Mouse (Mus musculus): Measurements from ENCODE around the gene Stx1a. TPM values are rescaled to one million over a fixed set of nuclear protein-coding genes. Genes with fewer than 3 reads are reported as not detected.

Stx1a gene
- polyA plus RNA-seq (2015; fragmentation: Nextera tagmentation; extraction: Ambion mirVana), result 12.9 and 21.7 TPM in 2 replicates

DNA sequence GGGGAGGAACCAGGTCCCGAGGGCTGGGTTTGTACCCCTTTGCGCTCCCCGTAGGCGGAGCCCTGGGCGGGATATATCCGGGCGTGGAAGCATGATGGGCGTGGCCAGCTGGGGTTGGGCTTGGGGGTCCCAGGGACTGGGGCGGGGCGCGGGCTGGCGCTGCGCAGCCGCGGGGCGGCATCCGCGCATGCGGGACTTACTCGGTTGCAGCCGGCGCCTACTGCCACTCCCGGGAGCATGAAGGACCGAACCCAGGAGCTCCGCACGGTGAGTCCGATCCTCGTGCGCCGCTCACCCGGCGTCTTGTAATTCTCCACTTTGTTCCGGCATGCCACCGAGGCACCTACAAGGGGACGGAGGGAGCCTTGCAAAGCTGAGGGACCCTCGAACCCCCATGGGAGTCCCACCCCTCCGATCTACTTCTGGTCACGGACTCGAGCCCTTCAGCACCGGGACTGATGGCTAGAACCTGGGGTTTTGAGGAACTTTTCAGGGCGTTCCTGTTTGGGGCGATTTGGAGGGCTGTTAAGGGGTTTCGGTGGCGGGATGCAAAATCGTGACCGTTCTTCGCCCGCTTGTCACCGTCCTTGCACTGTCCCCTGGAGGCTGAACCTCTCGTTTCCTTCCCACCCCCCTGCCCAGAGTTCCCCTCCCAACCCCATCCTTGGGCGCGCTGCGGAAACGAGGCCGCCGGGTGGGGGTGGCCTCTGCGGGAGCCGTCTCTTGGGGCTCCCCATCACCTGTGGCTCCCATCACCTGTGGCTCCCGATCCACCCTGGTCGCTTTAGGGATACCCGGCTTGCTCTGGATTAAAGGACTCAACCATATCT, at the start of gene Stx1a:
Stx1a (plus strand) TSS at position 139 of the 830 bp plus-strand sequence.
- Histone ChIP-seq H3K27me3 (no peaks in the 10 kb centered on the region), H3K27ac (peak within 1 kb of the TSS; percentile 48; the same call in 1 of the 2 replicates), H3K4me3 (peak within 1 kb of the TSS; percentile 74), H3K4me1 (peaks cover 35% of the 10 kb centered on the region), H3K9ac (peak within 1 kb of the TSS; percentile 84), H3K4me2 (peak within 1 kb of the TSS; percentile 96), H3K9me3 (no peaks in the 10 kb centered on the region), H3K36me3 (no peaks in the 10 kb centered on the region)
- WGBS, result under 1% methylated on average over 61 of the region's 61 CpGs
- ATAC-seq (ENCODE audit: insufficient number of reproducible peaks, insufficient read depth, low FRiP score, low TSS enrichment, low read depth), result peak; percentile 84

DNA sequence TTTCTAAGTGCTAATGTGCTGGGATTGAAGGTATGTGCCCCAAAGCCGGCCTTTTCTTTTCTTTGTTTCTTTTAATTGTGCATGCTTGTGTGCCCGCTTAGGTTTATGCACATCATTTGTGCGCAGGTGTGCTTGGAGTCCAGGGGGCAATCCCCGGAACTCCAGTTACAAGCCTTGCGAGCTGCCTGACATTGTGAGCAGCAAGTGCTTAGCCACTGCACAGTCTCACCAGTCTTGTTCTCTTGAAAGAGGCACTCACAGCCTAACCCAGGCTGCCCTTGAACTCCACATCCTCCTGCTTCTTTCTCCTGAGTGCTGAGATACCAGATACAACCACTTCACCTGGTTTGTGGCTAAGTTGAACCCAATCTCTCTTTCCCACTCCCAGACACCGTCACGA, 49.8 kb upstream of the Stx1a start:
- no peak overlapping the region for H3K9ac ChIP-seq
- no peak for ATAC-seq (ENCODE audit: insufficient number of reproducible peaks, insufficient read depth, low FRiP score, low TSS enrichment, low read depth)
- H3K36me3 ChIP-seq, result no peaks in the 10 kb centered on the region
- 0 out of 2 replicates have a peak, but pooled peaks cover under 1% of the 10 kb centered on the region for H3K27me3 ChIP-seq
- no peaks in the 10 kb centered on the region; the same call in 1 of the 2 replicates for H3K9me3 ChIP-seq
- no peak overlapping the region for H3K27ac ChIP-seq
- H3K4me2 ChIP-seq, result no peak overlapping the region
- no peak overlapping the region for H3K4me3 ChIP-seq
- 83% methylated on average over 7 of the region's 7 CpGs for WGBS
- no peaks in the 10 kb centered on the region for H3K4me1 ChIP-seq

DNA sequence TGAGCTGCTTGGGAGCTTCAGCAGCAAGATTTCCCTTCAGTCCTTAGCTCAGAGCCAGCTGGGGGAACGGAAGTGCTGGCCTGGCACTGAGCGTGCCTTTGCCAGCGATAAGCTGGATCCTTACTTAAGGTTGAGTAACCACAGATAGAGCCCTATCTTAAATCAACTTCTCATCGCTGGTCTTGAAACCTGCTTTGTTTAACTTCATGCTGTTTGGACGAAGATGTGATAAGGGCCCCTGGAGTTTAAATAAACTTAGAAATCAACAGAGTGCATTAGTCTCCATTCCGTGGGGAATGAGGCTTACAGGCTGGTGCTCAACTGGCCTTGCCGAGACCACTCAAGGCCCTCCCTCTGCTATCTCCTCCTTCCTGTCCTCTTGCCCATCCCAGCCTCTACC, 49.0 kb upstream of the Stx1a start:
- Histone ChIP-seq H3K4me2 (no peak overlapping the region), H3K27me3 (no peaks in the 10 kb centered on the region), H3K4me1 (no peaks in the 10 kb centered on the region), H3K4me3 (no peak overlapping the region), H3K9me3 (no peaks in the 10 kb centered on the region; the same call in 1 of the 2 replicates), H3K27ac (no peak overlapping the region), H3K36me3 (no peaks in the 10 kb centered on the region), H3K9ac (no peak overlapping the region)
- ATAC-seq (ENCODE audit: insufficient number of reproducible peaks, insufficient read depth, low FRiP score, low TSS enrichment, low read depth), result no peak
- WGBS, result 69% methylated on average over 7 of the region's 7 CpGs

DNA sequence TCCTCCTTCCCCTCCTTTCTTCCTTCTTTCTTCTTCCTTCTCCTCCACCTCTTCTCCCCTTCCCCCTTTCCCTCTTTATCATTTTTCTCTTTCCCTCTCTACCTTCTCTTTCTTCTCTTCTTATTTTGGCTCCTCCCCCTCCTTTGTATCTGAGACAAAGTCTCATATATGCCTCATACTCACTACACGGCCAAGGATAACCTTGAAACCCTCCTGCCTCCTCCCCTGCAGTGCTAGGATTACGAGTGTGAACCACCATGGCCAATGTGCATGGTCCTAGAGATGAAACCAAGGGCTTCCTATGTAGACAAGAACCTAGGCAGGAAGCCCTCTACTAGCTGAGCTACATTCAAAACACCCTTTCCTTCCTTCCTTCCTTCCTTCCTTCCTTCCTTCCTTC, 48.4 kb upstream of the Stx1a start:
- Histone ChIP-seq H3K4me2 (no peak overlapping the region), H3K27ac (no peak overlapping the region), H3K9ac (no peak overlapping the region), H3K4me1 (no peaks in the 10 kb centered on the region), H3K36me3 (no peaks in the 10 kb centered on the region), H3K9me3 (no peaks in the 10 kb centered on the region; the same call in 1 of the 2 replicates), H3K27me3 (no peaks in the 10 kb centered on the region), H3K4me3 (no peak overlapping the region)
- ATAC-seq (ENCODE audit: insufficient number of reproducible peaks, insufficient read depth, low FRiP score, low TSS enrichment, low read depth), result no peak
- 58% methylated on average over 2 of the region's 2 CpGs for WGBS

DNA sequence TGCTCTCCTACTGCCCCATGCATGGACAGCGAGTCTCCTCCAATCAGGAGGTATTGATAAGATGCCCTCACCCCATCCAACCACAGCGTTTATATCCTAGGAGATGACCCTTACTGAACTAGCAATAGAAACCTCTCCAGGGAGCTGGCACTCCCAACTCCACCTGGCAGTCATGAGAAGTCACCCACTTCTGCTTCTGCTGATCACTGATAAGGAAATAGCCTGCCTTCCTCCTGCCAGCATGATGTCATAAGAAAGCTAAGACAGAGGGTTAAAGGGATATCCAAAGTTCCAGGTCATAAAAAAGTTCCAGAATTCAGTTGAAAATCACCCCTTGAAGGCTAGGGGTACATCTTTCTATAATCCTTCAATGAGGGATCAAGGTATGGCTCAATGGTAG, 47.1 kb upstream of the Stx1a start:
- H3K36me3 ChIP-seq, result no peaks in the 10 kb centered on the region
- no peak overlapping the region for H3K27ac ChIP-seq
- no peaks in the 10 kb centered on the region for H3K27me3 ChIP-seq
- no peaks in the 10 kb centered on the region for H3K9me3 ChIP-seq
- no peak overlapping the region for H3K4me2 ChIP-seq
- no peak overlapping the region for H3K4me3 ChIP-seq
- H3K9ac ChIP-seq, result no peak overlapping the region
- WGBS, result 90% methylated on average over 2 of the region's 2 CpGs
- no peaks in the 10 kb centered on the region for H3K4me1 ChIP-seq
- no peak for ATAC-seq (ENCODE audit: insufficient number of reproducible peaks, insufficient read depth, low FRiP score, low TSS enrichment, low read depth)

DNA sequence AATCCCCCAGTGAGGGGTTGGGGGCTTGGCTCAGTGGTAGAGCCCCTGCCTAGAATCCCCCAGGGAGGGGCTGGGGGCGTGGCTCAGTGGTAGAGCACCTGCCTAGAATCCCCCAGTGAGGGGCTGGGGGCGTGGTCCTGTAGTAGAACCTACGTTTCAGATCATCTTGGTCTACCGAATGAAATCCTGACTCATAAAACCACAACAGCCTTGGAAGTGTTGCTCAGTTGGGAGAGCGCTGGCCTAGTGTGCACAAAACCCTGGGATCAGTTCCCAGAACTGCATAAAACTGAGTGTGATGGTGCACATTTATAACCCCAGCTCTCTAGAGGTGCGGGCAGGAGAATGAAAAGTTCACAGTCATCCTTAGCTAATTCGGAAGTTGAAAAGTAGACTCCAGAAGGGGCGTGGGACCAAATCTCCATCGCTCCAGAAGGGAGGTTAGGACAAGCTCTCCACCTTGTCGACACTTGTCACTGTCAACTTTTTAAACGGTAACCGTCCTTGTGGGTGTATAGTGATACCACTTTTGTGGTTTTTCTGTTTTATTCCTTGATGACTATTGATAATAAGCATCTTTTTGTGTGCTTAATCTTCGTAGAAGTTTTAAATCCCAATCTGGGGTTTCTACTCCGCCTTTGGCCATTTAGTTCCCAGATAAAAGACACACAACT, 46.6 kb upstream of the Stx1a start:
- H3K36me3 ChIP-seq, result no peaks in the 10 kb centered on the region
- no peaks in the 10 kb centered on the region for H3K9me3 ChIP-seq
- H3K4me2 ChIP-seq, result no peak overlapping the region

DNA sequence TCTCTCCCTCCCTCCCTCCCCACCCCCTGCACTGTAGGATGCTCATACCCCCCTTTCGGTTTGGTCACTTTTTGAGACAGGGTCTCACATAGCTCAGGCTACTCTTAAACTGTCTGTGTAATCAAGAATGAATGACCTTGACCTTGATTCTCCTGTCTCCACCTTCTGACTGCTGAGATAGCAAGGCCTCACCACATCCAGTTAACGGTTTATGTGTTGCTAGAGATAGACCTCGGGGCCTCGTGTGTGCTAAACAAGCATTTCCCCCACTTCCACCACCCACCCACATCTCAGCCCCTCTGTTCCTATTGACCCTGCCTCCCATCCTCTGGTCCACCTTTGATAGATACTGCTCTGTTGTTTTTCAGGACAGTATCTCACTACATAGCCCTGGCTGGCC, 45.4 kb upstream of the Stx1a start:
- H3K36me3 ChIP-seq, result no peaks in the 10 kb centered on the region
- H3K27ac ChIP-seq, result no peak overlapping the region
- WGBS, result 86% methylated on average over 4 of the region's 4 CpGs
- no peak for ATAC-seq (ENCODE audit: insufficient number of reproducible peaks, insufficient read depth, low FRiP score, low TSS enrichment, low read depth)
- H3K4me3 ChIP-seq, result no peak overlapping the region
- H3K9ac ChIP-seq, result no peak overlapping the region
- no peaks in the 10 kb centered on the region for H3K27me3 ChIP-seq
- no peaks in the 10 kb centered on the region for H3K4me1 ChIP-seq
- H3K9me3 ChIP-seq, result no peaks in the 10 kb centered on the region
- no peak overlapping the region for H3K4me2 ChIP-seq

More for the DNA sequence above, 46.6 kb upstream of the Stx1a start:
- H3K4me1 ChIP-seq, result no peaks in the 10 kb centered on the region
- H3K4me3 ChIP-seq, result no peak overlapping the region
- no peak overlapping the region for H3K9ac ChIP-seq
- ATAC-seq (ENCODE audit: insufficient number of reproducible peaks, insufficient read depth, low FRiP score, low TSS enrichment, low read depth), result no peak
- 83% methylated on average over 14 of the region's 14 CpGs for WGBS
- no peaks in the 10 kb centered on the region for H3K27me3 ChIP-seq
- no peak overlapping the region for H3K27ac ChIP-seq

DNA sequence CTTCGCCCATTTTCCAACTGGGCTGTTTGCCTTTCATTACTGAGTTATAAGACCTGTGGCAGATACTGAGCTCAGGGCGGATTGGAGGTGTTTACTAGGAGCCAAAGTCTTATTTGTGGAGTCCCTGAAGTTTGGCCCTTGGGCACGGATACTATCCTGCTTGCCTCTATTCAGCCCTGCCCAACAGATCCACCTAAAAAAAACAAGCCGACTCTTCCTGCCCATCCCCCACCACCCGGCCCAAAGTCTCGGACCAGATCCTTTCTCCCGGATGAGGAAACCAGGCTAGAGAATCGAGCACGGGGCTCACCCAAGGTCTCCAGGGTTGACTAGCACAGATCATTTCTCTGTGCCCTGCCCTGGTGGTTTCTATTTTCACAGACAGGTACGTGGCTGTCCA, 42.1 kb upstream of the Stx1a start:
- no peak overlapping the region for H3K4me3 ChIP-seq
- WGBS, result 53% methylated on average over 10 of the region's 10 CpGs
- peaks cover 12% of the 10 kb centered on the region for H3K4me1 ChIP-seq
- H3K27me3 ChIP-seq, result peaks cover 29% of the 10 kb centered on the region
- H3K27ac ChIP-seq, result no peak overlapping the region
- H3K4me2 ChIP-seq, result no peak overlapping the region
- no peak for ATAC-seq (ENCODE audit: insufficient number of reproducible peaks, insufficient read depth, low FRiP score, low TSS enrichment, low read depth)
- no peak overlapping the region for H3K9ac ChIP-seq
- no peaks in the 10 kb centered on the region for H3K9me3 ChIP-seq
- H3K36me3 ChIP-seq, result no peaks in the 10 kb centered on the region

DNA sequence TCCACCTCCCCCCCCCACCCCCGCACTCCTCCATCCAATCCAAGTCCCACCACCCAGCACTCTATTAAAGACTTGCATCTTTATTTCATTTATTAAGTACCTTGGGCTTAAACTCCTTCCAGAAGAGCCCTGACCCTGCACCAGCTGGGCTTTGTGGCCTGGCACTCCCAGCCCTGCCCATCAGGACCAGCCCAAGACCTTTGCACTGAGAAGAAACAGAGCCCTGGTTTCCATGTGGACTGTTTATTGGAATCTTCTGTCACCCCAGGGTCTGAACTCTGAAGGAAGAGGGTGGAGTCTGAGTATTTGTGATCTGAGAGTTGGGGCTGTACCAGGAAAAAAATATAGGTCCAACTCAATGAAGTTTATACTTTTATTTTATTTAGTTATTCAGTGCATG, 40.2 kb upstream of the Stx1a start:
- no peak overlapping the region for H3K4me2 ChIP-seq
- H3K36me3 ChIP-seq, result no peaks in the 10 kb centered on the region
- 60% methylated on average over 1 of the region's 1 CpGs for WGBS
- H3K27me3 ChIP-seq, result peaks cover 48% of the 10 kb centered on the region
- H3K4me3 ChIP-seq, result no peak overlapping the region
- H3K9me3 ChIP-seq, result no peaks in the 10 kb centered on the region
- H3K27ac ChIP-seq, result no peak overlapping the region
- no peak overlapping the region for H3K9ac ChIP-seq
- ATAC-seq (ENCODE audit: insufficient number of reproducible peaks, insufficient read depth, low FRiP score, low TSS enrichment, low read depth), result no peak
- H3K4me1 ChIP-seq, result peaks cover 23% of the 10 kb centered on the region

DNA sequence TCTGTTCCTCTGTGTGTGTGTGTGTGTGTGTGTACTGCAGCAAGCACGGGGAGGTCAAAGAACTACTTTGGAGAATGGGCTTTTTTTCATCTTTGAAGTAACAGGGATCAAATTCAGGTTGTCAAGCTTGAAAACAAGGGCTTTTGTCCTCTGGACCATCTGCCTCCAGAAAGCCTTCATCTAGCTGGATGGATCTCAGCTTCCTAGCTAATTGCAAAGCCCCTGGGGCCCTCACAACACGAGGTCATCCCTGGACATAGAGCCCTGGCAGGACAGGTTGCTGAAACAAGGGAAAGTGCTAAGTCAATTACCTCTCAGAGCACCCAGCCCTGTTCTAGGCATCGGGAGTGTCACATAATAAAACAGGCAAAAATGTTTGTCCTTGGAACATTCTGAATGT, 39.5 kb upstream of the Stx1a start:
- no peak for ATAC-seq (ENCODE audit: insufficient number of reproducible peaks, insufficient read depth, low FRiP score, low TSS enrichment, low read depth)
- H3K36me3 ChIP-seq, result no peaks in the 10 kb centered on the region
- H3K27me3 ChIP-seq, result peaks cover 53% of the 10 kb centered on the region
- no peak overlapping the region for H3K9ac ChIP-seq
- 9% methylated on average over 3 of the region's 3 CpGs for WGBS
- H3K4me1 ChIP-seq, result peaks cover 23% of the 10 kb centered on the region
- H3K4me2 ChIP-seq, result no peak overlapping the region
- H3K9me3 ChIP-seq, result no peaks in the 10 kb centered on the region
- H3K27ac ChIP-seq, result no peak overlapping the region
- H3K4me3 ChIP-seq, result no peak overlapping the region

DNA sequence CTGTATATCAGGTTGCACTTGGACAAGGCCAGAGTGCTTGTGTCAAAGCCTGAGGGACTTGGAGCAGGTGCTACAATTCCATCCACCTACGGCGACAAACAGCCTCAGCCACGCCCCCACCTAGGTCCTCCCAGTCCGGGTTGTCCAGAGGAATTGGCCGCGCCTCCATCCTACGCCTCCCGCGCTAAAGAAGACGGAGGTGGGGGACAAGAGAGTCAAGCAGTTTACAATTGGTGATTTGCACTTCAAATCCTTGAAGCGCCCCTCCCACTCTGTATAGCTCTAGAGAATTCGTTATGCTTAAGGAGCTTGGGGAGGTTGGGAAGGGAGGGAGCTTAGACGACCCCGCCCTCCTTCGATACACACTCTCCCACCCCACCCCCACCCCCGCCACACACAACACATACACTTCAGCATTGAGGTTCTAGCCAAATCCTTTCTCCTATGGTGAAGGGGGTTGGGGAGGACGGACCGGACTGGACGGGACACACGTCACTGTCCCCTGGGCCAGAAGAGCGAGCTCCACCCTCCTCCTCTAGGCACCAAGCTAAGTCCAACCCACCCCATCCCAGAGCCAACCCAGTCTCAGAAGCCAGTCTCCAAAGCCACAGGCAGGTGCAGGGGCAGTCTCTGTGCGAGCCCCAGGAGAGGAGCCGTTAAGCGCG, 37.5 kb upstream of the Stx1a start, which contains the start of gene Cldn3:
Cldn3 (plus strand) TSS at position 582 of the 665 bp plus-strand sequence.
- Histone ChIP-seq H3K4me3 (peak within 1 kb of the TSS; percentile 38), H3K4me2 (peak within 1 kb of the TSS; percentile 57), H3K27ac (peak within 1 kb of the TSS; percentile 68), H3K9ac (peak within 1 kb of the TSS; percentile 61), H3K27me3 (peaks cover 66% of the 10 kb centered on the region), H3K9me3 (no peaks in the 10 kb centered on the region), H3K4me1 (peaks cover 27% of the 10 kb centered on the region), H3K36me3 (no peaks in the 10 kb centered on the region)
- WGBS, result under 1% methylated on average over 25 of the region's 25 CpGs
- ATAC-seq (ENCODE audit: insufficient number of reproducible peaks, insufficient read depth, low FRiP score, low TSS enrichment, low read depth), result peak; percentile 69

Data from embryonic facial prominence, embryonic 13.5 days (tissue).